22 mouse cellular contexts compared by ENCODE assay signal in genomic region chr7:101435038-101435437, GRCm38 (mm10). TPM values are rescaled to one million over a fixed set of nuclear protein-coding genes. Genes with fewer than 3 reads are reported as not detected.
DNase-seq lines count a peak whose midpoint lies in the region; ATAC-seq and TF ChIP-seq lines count a peak whose summit lies in the region.
"Had no signal": no experiment of that assay in that cellular context is flagged by ENCODE, and none has a peak within 500 bp of the region (broad histone marks: within the 10 kb centered on the region; RNA-seq: fewer than 3 reads in every experiment).

No protein-coding gene starts in this region.

- H3K9me3 ChIP-seq in hindbrain, embryonic 13.5 days, result no peaks in the 10 kb centered on the region
- no peaks in the 10 kb centered on the region for H3K9me3 ChIP-seq in hindbrain, embryonic 12.5 days (replicated peaks)
- H3K9me3 ChIP-seq in midbrain, embryonic 12.5 days, result no peaks in the 10 kb centered on the region
- H3K9me3 ChIP-seq in midbrain, embryonic 16.5 days (replicated peaks; ENCODE audit: control insufficient read depth, low read length, poor library complexity, severe bottlenecking), result no peaks in the 10 kb centered on the region
- H3K9me3 ChIP-seq in forebrain, embryonic 13.5 days (replicated peaks), result no peaks in the 10 kb centered on the region
- no peaks in the 10 kb centered on the region for H3K9me3 ChIP-seq in forebrain, postnatal 0 days (ENCODE audit: low read length)
- H3K9me3 ChIP-seq: embryonic facial prominence, embryonic 12.5 days; heart, embryonic 12.5 days; intestine, embryonic 15.5 days; kidney, embryonic 15.5 days had no signal

- no peak for TF ChIP-seq CTCF in forebrain, postnatal 0 days (IDR thresholded peaks at IDR 0.05; ENCODE audit: low read depth)

- no peak overlapping the region for H3K9ac ChIP-seq in hindbrain, embryonic 13.5 days
- H3K9ac ChIP-seq in hindbrain, embryonic 12.5 days, result no peak overlapping the region
- no peak overlapping the region for H3K9ac ChIP-seq in midbrain, embryonic 12.5 days (replicated peaks)
- no peak overlapping the region for H3K9ac ChIP-seq in midbrain, embryonic 16.5 days (ENCODE audit: low read depth, low read length)
- H3K9ac ChIP-seq in forebrain, embryonic 13.5 days, result no peak overlapping the region
- H3K9ac ChIP-seq in forebrain, postnatal 0 days, result no peak overlapping the region
- H3K9ac ChIP-seq: embryonic facial prominence, embryonic 12.5 days; heart, embryonic 12.5 days; intestine, embryonic 15.5 days; kidney, embryonic 15.5 days had no signal

- H3K27me3 ChIP-seq in hindbrain, embryonic 13.5 days, result no peaks in the 10 kb centered on the region
- H3K27me3 ChIP-seq in hindbrain, embryonic 12.5 days, result no peaks in the 10 kb centered on the region
- H3K27me3 ChIP-seq in midbrain, embryonic 12.5 days, result no peaks in the 10 kb centered on the region
- no peaks in the 10 kb centered on the region for H3K27me3 ChIP-seq in midbrain, embryonic 16.5 days (ENCODE audit: control insufficient read depth, insufficient read depth, low read depth, low read length)
- no peaks in the 10 kb centered on the region for H3K27me3 ChIP-seq in forebrain, embryonic 13.5 days
- no peaks in the 10 kb centered on the region for H3K27me3 ChIP-seq in forebrain, postnatal 0 days (ENCODE audit: insufficient read depth, low read length)
- H3K27me3 ChIP-seq: embryonic facial prominence, embryonic 12.5 days; intestine, embryonic 15.5 days; kidney, embryonic 15.5 days had no signal

- no peak overlapping the region for H3K4me2 ChIP-seq in hindbrain, embryonic 13.5 days
- H3K4me2 ChIP-seq in hindbrain, embryonic 12.5 days (replicated peaks), result no peak overlapping the region
- H3K4me2 ChIP-seq in midbrain, embryonic 12.5 days (replicated peaks), result no peak overlapping the region
- no peak overlapping the region for H3K4me2 ChIP-seq in midbrain, embryonic 16.5 days (ENCODE audit: low read length)
- H3K4me2 ChIP-seq in forebrain, embryonic 13.5 days, result no peak overlapping the region
- no peak overlapping the region for H3K4me2 ChIP-seq in forebrain, postnatal 0 days (ENCODE audit: low read depth)
- H3K4me2 ChIP-seq: embryonic facial prominence, embryonic 12.5 days; heart, embryonic 12.5 days; intestine, embryonic 15.5 days; kidney, embryonic 15.5 days had no signal

- no peak for DNase-seq in forebrain, postnatal 0 days
- DNase-seq in layer of hippocampus, adult 9-10 months (ENCODE audit: low spot score), result no peak
- DNase-seq: adrenal gland, adult 2 months; adrenal gland, postnatal 25 days; cerebellum, adult 8-10 months; cerebellum, postnatal 14 days; embryo, embryonic 11 days; gastrocnemius, adult 2 months; gastrocnemius, postnatal 25 days; kidney, adult 18-20 months had no signal

- 59% methylated on average over 6 of the region's 6 CpGs for WGBS in hindbrain, embryonic 13.5 days
- 61% methylated on average over 6 of the region's 6 CpGs for WGBS in hindbrain, embryonic 12.5 days
- 67% methylated on average over 6 of the region's 6 CpGs for WGBS in midbrain, embryonic 12.5 days
- 44% methylated on average over 6 of the region's 6 CpGs for WGBS in midbrain, embryonic 16.5 days
- WGBS in forebrain, embryonic 13.5 days, result 27% methylated on average over 6 of the region's 6 CpGs
- WGBS in forebrain, postnatal 0 days, result 30% methylated on average over 6 of the region's 6 CpGs

- no peak overlapping the region for H3K27ac ChIP-seq in hindbrain, embryonic 13.5 days
- no peak overlapping the region for H3K27ac ChIP-seq in hindbrain, embryonic 12.5 days
- H3K27ac ChIP-seq in midbrain, embryonic 12.5 days (replicated peaks), result no peak overlapping the region
- no peak overlapping the region for H3K27ac ChIP-seq in midbrain, embryonic 16.5 days (ENCODE audit: low read length)
- H3K27ac ChIP-seq in forebrain, embryonic 13.5 days, result no peak overlapping the region
- no peak overlapping the region for H3K27ac ChIP-seq in forebrain, postnatal 0 days (ENCODE audit: low read depth, low read length)
- H3K27ac ChIP-seq: embryonic facial prominence, embryonic 12.5 days; gastrocnemius, adult 2 months; intestine, embryonic 15.5 days; kidney, embryonic 15.5 days had no signal

- no peaks in the 10 kb centered on the region for H3K36me3 ChIP-seq in hindbrain, embryonic 13.5 days
- H3K36me3 ChIP-seq in hindbrain, embryonic 12.5 days, result no peaks in the 10 kb centered on the region
- no peaks in the 10 kb centered on the region for H3K36me3 ChIP-seq in midbrain, embryonic 12.5 days
- H3K36me3 ChIP-seq in midbrain, embryonic 16.5 days (ENCODE audit: control insufficient read depth, insufficient read depth, low read length), result no peaks in the 10 kb centered on the region
- H3K36me3 ChIP-seq in forebrain, embryonic 13.5 days (ENCODE audit: poor library complexity, severe bottlenecking), result no peaks in the 10 kb centered on the region
- H3K36me3 ChIP-seq in forebrain, postnatal 0 days (ENCODE audit: insufficient read depth), result no peaks in the 10 kb centered on the region
- H3K36me3 ChIP-seq: embryonic facial prominence, embryonic 12.5 days; heart, embryonic 12.5 days; intestine, embryonic 15.5 days; kidney, embryonic 15.5 days had no signal

- no peak overlapping the region for H3K4me3 ChIP-seq in hindbrain, embryonic 13.5 days
- H3K4me3 ChIP-seq in hindbrain, embryonic 12.5 days, result no peak overlapping the region
- no peak overlapping the region for H3K4me3 ChIP-seq in midbrain, embryonic 12.5 days
- H3K4me3 ChIP-seq in midbrain, embryonic 16.5 days (ENCODE audit: low read depth, low read length), result no peak overlapping the region
- H3K4me3 ChIP-seq in forebrain, embryonic 13.5 days, result no peak overlapping the region
- H3K4me3 ChIP-seq in forebrain, postnatal 0 days (ENCODE audit: low read depth, low read length), result no peak overlapping the region
- H3K4me3 ChIP-seq: embryonic facial prominence, embryonic 12.5 days; erythroblast, embryonic 14.5 days; gastrocnemius, adult 2 months; heart, embryonic 12.5 days; intestine, embryonic 15.5 days; kidney, embryonic 15.5 days had no signal

- peak; percentile 34; the same call in 1 of the 2 replicates for ATAC-seq in hindbrain, embryonic 13.5 days (ENCODE audit: low FRiP score)
- ATAC-seq in hindbrain, embryonic 12.5 days (ENCODE audit: low FRiP score), result no peak
- ATAC-seq in midbrain, embryonic 12.5 days (ENCODE audit: low FRiP score, low read depth), result 0 out of 2 replicates have a peak, but pooled peaks have one; percentile 41
- ATAC-seq in midbrain, embryonic 16.5 days, result no peak
- peak; percentile 80; the same call in 1 of the 2 replicates for ATAC-seq in forebrain, embryonic 13.5 days
- 0 out of 2 replicates have a peak, but pooled peaks have one; percentile 16 for ATAC-seq in forebrain, postnatal 0 days
- ATAC-seq: intestine, embryonic 15.5 days had no signal

- H3K4me1 ChIP-seq in hindbrain, embryonic 13.5 days (replicated peaks), result 0 out of 2 replicates have a peak, but pooled peaks cover 3% of the 10 kb centered on the region
- no peaks in the 10 kb centered on the region for H3K4me1 ChIP-seq in hindbrain, embryonic 12.5 days
- H3K4me1 ChIP-seq in midbrain, embryonic 12.5 days, result no peaks in the 10 kb centered on the region; the same call in 1 of the 2 replicates
- no peaks in the 10 kb centered on the region for H3K4me1 ChIP-seq in midbrain, embryonic 16.5 days (ENCODE audit: control insufficient read depth, insufficient read depth, low read length)
- peaks cover 5% of the 10 kb centered on the region; the same call in 1 of the 2 replicates for H3K4me1 ChIP-seq in forebrain, embryonic 13.5 days
- no peaks in the 10 kb centered on the region for H3K4me1 ChIP-seq in forebrain, postnatal 0 days (ENCODE audit: insufficient read depth)
- H3K4me1 ChIP-seq: embryonic facial prominence, embryonic 12.5 days; heart, embryonic 12.5 days; intestine, embryonic 15.5 days; kidney, embryonic 15.5 days had no signal

RNA-seq across cellular contexts. Expression of gene Pde2a, which starts 13.5 kb away (rescaled TPM):
- polyA plus RNA-seq in hindbrain, embryonic 13.5 days (2015; fragmentation: Nextera tagmentation; extraction: Ambion mirVana), result 28.8 and 31.6 TPM in 2 replicates
- polyA plus RNA-seq in hindbrain, embryonic 12.5 days (2016; fragmentation: Nextera tagmentation; extraction: Ambion mirVana), result 26.9 and 27.4 TPM in 2 replicates
- 16.1 and 17.8 TPM in 2 replicates for polyA plus RNA-seq in midbrain, embryonic 12.5 days (2016; fragmentation: Nextera tagmentation; extraction: Ambion mirVana)
- polyA plus RNA-seq in midbrain, embryonic 16.5 days (2015; fragmentation: Nextera tagmentation; extraction: Ambion mirVana), result 31.6 and 35.5 TPM in 2 replicates
- 26.2 and 32.2 TPM in 2 replicates for polyA plus RNA-seq in forebrain, embryonic 13.5 days (2015; fragmentation: Nextera tagmentation; extraction: Ambion mirVana)
- total RNA-seq in forebrain, postnatal 0 days (2014; rRNA removed), result 94.2 and 104 TPM in 2 replicates
- polyA plus RNA-seq in forebrain, postnatal 0 days (2015; fragmentation: Nextera tagmentation; extraction: Ambion mirVana), result 66.2 and 72.4 TPM in 2 replicates

RNA-seq across cellular contexts. Expression of gene Gm45837, which starts 24.4 kb away (rescaled TPM):
- polyA plus RNA-seq in hindbrain, embryonic 13.5 days (2015; fragmentation: Nextera tagmentation; extraction: Ambion mirVana), result not detected in 2 replicates
- polyA plus RNA-seq in hindbrain, embryonic 12.5 days (2016; fragmentation: Nextera tagmentation; extraction: Ambion mirVana), result not detected in 2 replicates
- polyA plus RNA-seq in midbrain, embryonic 12.5 days (2016; fragmentation: Nextera tagmentation; extraction: Ambion mirVana), result not detected in 2 replicates
- 0.65 and 0.69 TPM in 2 replicates for polyA plus RNA-seq in midbrain, embryonic 16.5 days (2015; fragmentation: Nextera tagmentation; extraction: Ambion mirVana)
- polyA plus RNA-seq in forebrain, embryonic 13.5 days (2015; fragmentation: Nextera tagmentation; extraction: Ambion mirVana), result not detected in 2 replicates
- total RNA-seq in forebrain, postnatal 0 days (2014; rRNA removed), result not detected in 2 replicates
- not detected in 2 replicates for polyA plus RNA-seq in forebrain, postnatal 0 days (2015; fragmentation: Nextera tagmentation; extraction: Ambion mirVana)
- total RNA-seq: adrenal gland, adult 2 months; ES-E14; gastrocnemius, adult 2 months; heart, postnatal 25 days had no signal
- polyA plus RNA-seq: embryonic facial prominence, embryonic 12.5 days; erythroblast, embryonic 14.5 days had no signal

Comparison
In these comparisons a context has a peak if more than half of its experiments do, and no peak if none do; other contexts are left out.
1. ATAC-seq: peak in hindbrain, embryonic 13.5 days (single experiment), midbrain, embryonic 12.5 days (single experiment), forebrain, embryonic 13.5 days (single experiment) and forebrain, postnatal 0 days (single experiment); none in hindbrain, embryonic 12.5 days (single experiment) and midbrain, embryonic 16.5 days (single experiment).